Mouse (Mus musculus) stomach, postnatal 0 days (tissue): ENCODE results near the gene Cnih3.

Source experiments
- CTCF ChIP-seq: IDR thresholded peaks from 2 replicates; pipeline ENCODE4 v1.5.1; 2016; ENCODE audit warnings: antibody characterized with exemption, low read depth, mild to moderate bottlenecking, moderate library complexity
- EP300 ChIP-seq: optimal IDR thresholded peaks from 2 replicates; pipeline ENCODE3; 2016; ENCODE audit warnings: antibody characterized with exemption

- no peak for TF ChIP-seq CTCF
- TF ChIP-seq EP300: no peak
Measured at GRCm38 (mm10) chr1:181459431-181460105, 107.1 kb downstream of the Cnih3 start.
